In genomic region chr16:35765449-35765848, GRCm38 (mm10) we compare ENCODE assay signal across 11 mouse cellular contexts. TPM values are rescaled to one million over a fixed set of nuclear protein-coding genes. Genes with fewer than 3 reads are reported as not detected.
DNase-seq lines count a peak whose midpoint lies in the region; ATAC-seq lines count a peak whose summit lies in the region.
"Had no signal": no experiment of that assay in that cellular context is flagged by ENCODE, and none has a peak within 500 bp of the region (broad histone marks: within the 10 kb centered on the region; RNA-seq: fewer than 3 reads in every experiment).

No protein-coding gene starts in this region.

- ATAC-seq in activated CD4-positive, CD25-positive, alpha-beta regulatory T cell, adult 4 months: peak; percentile 38
- 0 out of 2 replicates have a peak, but pooled peaks have one; percentile 3 for ATAC-seq in megakaryocyte progenitor cell, adult 5-6 weeks (replicated peaks; ENCODE audit: poor library complexity)

- DNase-seq in A20 (ENCODE audit: low read depth, low spot score): peak; percentile 82
- peak; percentile 76 for DNase-seq in CD4-positive helper T cell, adult 2 months (ENCODE audit: low read depth, low spot score)
- no peak for DNase-seq in layer of hippocampus, postnatal 36 days
- no peak for DNase-seq in left cerebral cortex, adult 9 months (ENCODE audit: low spot score in 2 of 2)
- DNase-seq in heart, postnatal 4 days: no peak
- DNase-seq: cerebellum, postnatal 36 days; gastrocnemius, postnatal 14 days; retina, postnatal 1 day; spleen, adult 18-20 months had no signal

RNA-seq across cellular contexts. Expression of gene Dirc2, which starts 3.7 kb away (rescaled TPM):
- polyA plus RNA-seq in activated CD4-positive, CD25-positive, alpha-beta regulatory T cell, adult 4 months (2017; shearing (Covaris generic)): 1 to 10 TPM; 1.9 to 2.5 TPM
- total RNA-seq in megakaryocyte progenitor cell, adult 5-6 weeks (2015): 24.3 and 25.5 TPM in 2 replicates
- 13.2 and 15.3 TPM in 2 replicates for total RNA-seq in megakaryocyte progenitor cell, adult 5-6 weeks (2017)
- 10 to 100 TPM; 67.2 to 68.0 TPM for total RNA-seq in layer of hippocampus, postnatal 36 days (2021)
- 10 to 100 TPM; 33.2 to 34.8 TPM for total RNA-seq in heart, postnatal 4 days (2021)

RNA-seq across cellular contexts. Expression of gene Hspbap1, which starts 4.7 kb away (rescaled TPM):
- polyA plus RNA-seq in activated CD4-positive, CD25-positive, alpha-beta regulatory T cell, adult 4 months (2017; shearing (Covaris generic)): 10 to 100 TPM; 22.4 to 28.9 TPM
- 1.2 and 3.6 TPM in 2 replicates for total RNA-seq in megakaryocyte progenitor cell, adult 5-6 weeks (2015)
- total RNA-seq in megakaryocyte progenitor cell, adult 5-6 weeks (2017): 3.8 and 4.1 TPM in 2 replicates
- 1 to 10 TPM; 6.1 to 7.8 TPM for total RNA-seq in layer of hippocampus, postnatal 36 days (2021)
- 1 to 10 TPM; 2.4 to 3.3 TPM for total RNA-seq in heart, postnatal 4 days (2021)

Comparison
In these comparisons a context has a peak if more than half of its experiments do, and no peak if none do; other contexts are left out.
1. DNase-seq: peak in A20 (single experiment) and CD4-positive helper T cell, adult 2 months (single experiment); none in layer of hippocampus, postnatal 36 days (0 of 2), left cerebral cortex, adult 9 months (0 of 2) and heart, postnatal 4 days (single experiment).